Mouse (Mus musculus): ENCODE measurements at regions not wholly inside any gene's neighbourhood (a gene's known extent, or its start where the extent isn't known, plus 50 kb on each side); places are given as distances from the start of the nearest gene placed in this dataset.

DNA sequence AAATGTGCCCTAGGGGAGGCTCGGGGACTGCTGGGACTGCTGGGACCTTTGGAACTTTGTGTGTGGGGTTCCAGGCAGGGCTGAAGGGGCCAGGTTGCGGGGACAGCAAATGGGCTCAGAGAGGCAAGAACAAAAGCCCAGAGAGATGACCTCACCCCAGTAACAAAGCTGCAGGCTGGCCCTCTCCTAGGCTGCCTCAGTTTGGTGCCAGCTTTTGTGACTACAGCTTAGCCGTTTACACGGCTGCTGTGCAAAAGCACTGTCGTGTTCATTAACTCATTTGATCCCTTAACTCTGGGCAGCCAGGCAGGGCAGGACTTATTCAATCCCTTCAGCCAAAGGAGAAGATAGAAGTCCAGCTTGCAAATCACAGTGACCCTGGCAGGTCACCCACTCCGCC is 137.3 kb upstream of the Dynlrb2 start:
- no peak for DNase-seq (ENCODE audit: low spot score)
- no peak overlapping the region for H3K4me3 ChIP-seq
- H3K27ac ChIP-seq, result no peak overlapping the region
- WGBS, result 81% methylated on average over 6 of the region's 6 CpGs
- no peaks in the 10 kb centered on the region for H3K27me3 ChIP-seq (ENCODE audit: low read depth, poor library complexity, severe bottlenecking)
- peaks cover 24% of the 10 kb centered on the region for H3K4me1 ChIP-seq
- no peaks in the 10 kb centered on the region for H3K9me3 ChIP-seq (replicated peaks)
- no peaks in the 10 kb centered on the region for H3K36me3 ChIP-seq

DNA sequence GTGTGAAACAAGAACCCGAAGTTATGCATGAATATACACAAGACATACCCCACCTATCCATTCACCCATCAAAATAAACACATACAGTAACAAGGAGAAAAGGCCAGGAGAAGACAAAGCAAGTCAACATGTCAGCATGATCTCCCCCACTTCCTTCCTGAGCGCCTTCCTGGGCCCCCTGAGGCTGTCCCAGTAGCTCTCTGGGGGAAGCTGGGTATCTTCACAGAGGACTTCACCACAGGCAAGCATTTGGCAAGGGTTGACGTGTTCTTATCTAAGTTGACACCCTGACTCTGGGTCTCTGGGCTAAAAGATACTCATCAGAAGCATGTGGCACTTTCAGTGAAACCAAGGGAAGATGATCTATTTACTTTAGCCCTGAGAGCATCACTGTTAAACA is 138.1 kb upstream of the Dynlrb2 start:
- Histone ChIP-seq H3K4me3 (no peak overlapping the region), H3K4me1 (peaks cover 20% of the 10 kb centered on the region), H3K36me3 (no peaks in the 10 kb centered on the region), H3K27ac (no peak overlapping the region), H3K27me3 (ENCODE audit: low read depth, poor library complexity, severe bottlenecking) (no peaks in the 10 kb centered on the region), H3K9me3 (replicated peaks) (no peaks in the 10 kb centered on the region)
- WGBS, result 63% methylated on average over 3 of the region's 3 CpGs
- DNase-seq (ENCODE audit: low spot score), result no peak

DNA sequence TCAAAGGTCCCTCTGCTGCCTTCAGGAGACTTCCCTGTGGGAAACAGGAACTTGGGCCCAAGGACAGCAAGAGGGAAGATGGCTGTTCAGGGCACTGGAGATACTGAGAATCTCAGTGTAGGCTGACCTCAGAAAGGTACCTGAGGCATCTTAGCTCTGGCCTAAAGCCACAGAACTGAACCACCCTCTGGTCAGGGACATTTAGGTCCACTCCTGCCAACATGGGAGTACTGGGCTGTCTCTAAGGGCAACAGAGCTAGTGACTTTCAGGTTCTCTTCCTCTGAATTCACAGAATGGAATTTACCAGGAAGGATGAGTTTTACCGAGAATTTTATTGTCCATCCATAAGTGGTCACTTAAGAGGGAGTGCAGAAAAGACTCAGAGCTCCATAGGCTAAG is 140.0 kb upstream of the Dynlrb2 start:
- Histone ChIP-seq H3K27me3 (ENCODE audit: low read depth, poor library complexity, severe bottlenecking) (no peaks in the 10 kb centered on the region), H3K36me3 (no peaks in the 10 kb centered on the region), H3K4me1 (peaks cover 13% of the 10 kb centered on the region), H3K4me3 (no peak overlapping the region), H3K9me3 (replicated peaks) (no peaks in the 10 kb centered on the region), H3K27ac (no peak overlapping the region)
- 84% methylated on average over 1 of the region's 1 CpGs for WGBS
- no peak for DNase-seq (ENCODE audit: low spot score)

DNA sequence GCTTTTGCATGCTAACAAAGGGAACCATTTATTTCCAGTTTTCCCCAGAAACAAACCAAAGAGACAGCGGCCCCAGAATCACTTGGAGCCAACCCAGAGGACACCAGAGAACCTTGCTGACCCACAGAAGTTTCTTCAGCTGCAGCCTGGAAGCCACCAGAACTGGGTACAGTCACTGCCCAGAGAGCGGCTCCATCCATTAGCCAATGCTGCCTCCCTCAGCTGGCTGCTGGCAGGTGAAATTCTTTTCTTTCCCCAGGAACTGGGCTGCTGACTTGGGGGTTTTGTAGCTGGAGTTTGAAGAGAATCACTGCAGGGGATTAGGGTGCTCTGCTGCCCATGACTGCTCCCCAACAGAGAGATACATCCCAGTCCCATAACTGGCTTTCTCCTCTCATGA is 140.6 kb upstream of the Dynlrb2 start:
- H3K36me3 ChIP-seq, result no peaks in the 10 kb centered on the region
- H3K9me3 ChIP-seq (replicated peaks), result no peaks in the 10 kb centered on the region
- WGBS, result 82% methylated on average over 2 of the region's 2 CpGs
- no peak for DNase-seq (ENCODE audit: low spot score)
- H3K4me3 ChIP-seq, result no peak overlapping the region
- no peaks in the 10 kb centered on the region for H3K27me3 ChIP-seq (ENCODE audit: low read depth, poor library complexity, severe bottlenecking)
- no peak overlapping the region for H3K27ac ChIP-seq
- peaks cover 13% of the 10 kb centered on the region for H3K4me1 ChIP-seq

DNA sequence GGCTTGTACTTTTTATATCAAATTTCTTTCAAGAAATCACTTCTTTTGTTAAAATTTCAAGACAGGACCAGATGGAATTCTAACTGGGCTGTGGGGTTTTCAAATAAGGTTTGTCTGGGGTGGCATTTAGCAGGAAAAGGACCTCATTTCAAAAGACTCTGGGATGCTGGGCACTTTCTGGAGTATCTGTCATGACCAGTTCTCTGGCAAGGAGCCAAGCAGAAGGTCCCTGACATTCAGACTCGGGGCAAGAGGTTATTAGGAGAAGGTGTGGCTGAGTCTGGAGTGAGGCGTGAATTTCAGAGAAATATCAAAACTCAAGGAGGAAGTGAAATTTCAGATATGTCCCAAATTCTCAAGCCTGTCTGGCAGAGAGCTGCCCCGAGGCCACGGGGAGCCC is 142.4 kb upstream of the Dynlrb2 start:
- Histone ChIP-seq H3K27ac (no peak overlapping the region), H3K36me3 (no peaks in the 10 kb centered on the region), H3K4me3 (no peak overlapping the region), H3K9me3 (replicated peaks) (no peaks in the 10 kb centered on the region), H3K27me3 (ENCODE audit: low read depth, poor library complexity, severe bottlenecking) (no peaks in the 10 kb centered on the region), H3K4me1 (peaks cover 13% of the 10 kb centered on the region)
- 64% methylated on average over 4 of the region's 4 CpGs for WGBS
- no peak for DNase-seq (ENCODE audit: low spot score)

DNA sequence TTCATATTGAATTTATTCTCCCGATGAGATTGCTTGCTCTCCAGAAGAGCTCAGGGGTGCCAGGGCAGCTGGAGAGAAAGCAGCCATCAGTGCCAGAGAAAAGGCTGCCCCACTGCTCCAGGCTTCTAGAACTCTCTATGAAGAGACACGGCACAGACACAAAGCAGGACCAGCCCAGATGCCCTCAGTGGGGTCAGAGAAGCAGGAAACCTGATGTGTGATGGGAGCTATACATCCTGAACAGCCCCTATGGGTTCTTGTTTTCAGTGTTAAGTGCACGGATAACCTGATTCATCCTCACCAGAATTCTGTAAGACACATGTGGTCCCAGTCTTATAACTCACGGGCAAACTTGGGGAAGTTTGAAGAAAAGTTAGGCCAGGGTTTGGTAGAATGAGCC is 145.0 kb upstream of the Dynlrb2 start:
- Histone ChIP-seq H3K4me1 (peaks cover 13% of the 10 kb centered on the region), H3K27ac (no peak overlapping the region), H3K27me3 (ENCODE audit: low read depth, poor library complexity, severe bottlenecking) (no peaks in the 10 kb centered on the region), H3K9me3 (replicated peaks) (no peaks in the 10 kb centered on the region), H3K36me3 (no peaks in the 10 kb centered on the region), H3K4me3 (no peak overlapping the region)
- 87% methylated on average over 4 of the region's 4 CpGs for WGBS
- DNase-seq (ENCODE audit: low spot score), result no peak

DNA sequence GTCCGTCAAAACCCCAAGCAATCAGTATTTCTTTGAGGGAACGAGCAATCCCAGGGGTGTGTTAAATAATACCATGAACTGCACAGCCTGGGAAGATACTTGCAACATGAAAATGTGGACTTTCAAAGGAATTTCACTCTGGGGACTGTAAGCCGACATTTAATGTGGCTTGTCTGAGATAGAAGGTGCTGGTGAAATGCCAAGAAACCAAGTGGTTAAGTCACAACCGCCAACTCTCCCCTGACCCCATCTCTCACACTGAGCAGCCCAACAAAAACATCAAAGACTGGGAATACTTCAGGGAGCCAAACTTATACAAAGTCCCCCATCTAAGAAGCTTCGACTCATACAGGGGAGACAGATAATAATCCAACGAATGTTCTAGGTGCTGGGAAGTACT is 150.0 kb upstream of the Dynlrb2 start:
- Histone ChIP-seq H3K4me3 (no peak overlapping the region), H3K4me1 (no peaks in the 10 kb centered on the region), H3K36me3 (no peaks in the 10 kb centered on the region), H3K27me3 (ENCODE audit: low read depth, poor library complexity, severe bottlenecking) (no peaks in the 10 kb centered on the region), H3K9me3 (replicated peaks) (no peaks in the 10 kb centered on the region), H3K27ac (no peak overlapping the region)
- WGBS, result 86% methylated on average over 6 of the region's 6 CpGs
- no peak for DNase-seq (ENCODE audit: low spot score)

DNA sequence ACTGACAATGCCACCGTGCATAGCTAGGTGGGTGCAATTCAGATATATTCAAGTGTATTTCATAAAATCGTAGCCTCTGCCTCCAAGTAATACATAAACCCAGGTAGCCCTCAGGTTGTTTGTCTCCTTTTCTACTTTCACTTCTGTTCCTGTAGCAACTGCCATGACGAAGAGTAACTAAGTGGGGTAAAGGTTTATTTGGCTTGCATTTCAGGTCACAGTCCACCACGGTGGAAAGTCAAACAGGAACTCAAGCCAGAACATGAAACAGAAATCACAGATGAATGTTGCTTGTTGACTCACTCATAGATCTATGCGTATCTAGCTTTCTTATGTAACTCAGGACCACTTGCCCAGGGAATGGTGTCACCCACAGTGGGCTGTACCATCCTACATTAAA is 150.9 kb upstream of the Dynlrb2 start:
- H3K4me1 ChIP-seq, result no peaks in the 10 kb centered on the region
- no peak overlapping the region for H3K27ac ChIP-seq
- no peak overlapping the region for H3K4me3 ChIP-seq
- H3K27me3 ChIP-seq (ENCODE audit: low read depth, poor library complexity, severe bottlenecking), result no peaks in the 10 kb centered on the region
- 93% methylated on average over 5 of the region's 5 CpGs for WGBS
- H3K36me3 ChIP-seq, result no peaks in the 10 kb centered on the region
- H3K9me3 ChIP-seq (replicated peaks), result no peaks in the 10 kb centered on the region
- no peak for DNase-seq (ENCODE audit: low spot score)

DNA sequence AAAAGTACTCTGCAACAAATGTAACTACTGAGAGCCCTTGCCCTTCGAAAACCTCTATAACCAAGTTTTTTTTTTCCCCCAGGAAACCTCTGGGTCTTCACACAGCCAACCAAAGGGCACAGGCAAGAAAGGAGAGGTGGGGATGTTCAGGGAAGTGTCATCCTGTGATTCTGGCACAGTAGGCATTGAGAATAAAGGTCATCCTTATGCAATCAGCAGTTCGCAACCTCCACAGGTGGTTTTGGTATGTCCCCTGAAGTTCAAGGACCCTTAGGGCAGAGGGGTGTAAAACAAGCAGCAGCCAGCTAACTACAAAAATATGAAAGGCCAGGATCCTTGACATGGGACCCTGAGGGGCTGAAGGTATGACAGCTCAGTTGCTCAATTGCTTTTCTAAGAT is 152.1 kb upstream of the Dynlrb2 start:
- H3K9me3 ChIP-seq (replicated peaks), result no peaks in the 10 kb centered on the region
- H3K36me3 ChIP-seq, result no peaks in the 10 kb centered on the region
- H3K27me3 ChIP-seq (ENCODE audit: low read depth, poor library complexity, severe bottlenecking), result no peaks in the 10 kb centered on the region
- no peaks in the 10 kb centered on the region for H3K4me1 ChIP-seq
- no peak overlapping the region for H3K27ac ChIP-seq
- no peak for DNase-seq (ENCODE audit: low spot score)
- WGBS, result 93% methylated on average over 2 of the region's 2 CpGs
- H3K4me3 ChIP-seq, result no peak overlapping the region

DNA sequence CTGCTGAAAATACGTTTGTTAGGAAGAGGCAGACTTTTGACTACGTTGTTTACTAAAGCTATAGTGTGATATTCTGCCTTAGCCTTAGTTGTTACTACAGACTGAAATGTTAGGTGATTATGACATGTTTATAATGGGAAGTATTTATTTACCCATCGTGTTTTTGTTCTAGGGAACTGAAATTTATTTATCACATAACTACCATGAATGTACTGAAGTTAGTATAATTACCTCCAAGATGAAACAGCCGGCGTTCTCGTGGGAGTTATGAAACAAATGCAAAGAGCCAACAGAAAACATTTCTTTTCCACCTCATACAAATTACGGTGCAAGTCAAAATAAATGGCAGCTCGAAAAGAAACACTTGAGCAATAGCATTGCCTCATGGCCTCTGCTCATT is 155.8 kb upstream of the Dynlrb2 start:
- Histone ChIP-seq H3K9me3 (replicated peaks) (no peaks in the 10 kb centered on the region), H3K4me1 (no peaks in the 10 kb centered on the region), H3K4me3 (no peak overlapping the region), H3K36me3 (no peaks in the 10 kb centered on the region), H3K27me3 (ENCODE audit: low read depth, poor library complexity, severe bottlenecking) (no peaks in the 10 kb centered on the region), H3K27ac (no peak overlapping the region)
- no peak for DNase-seq (ENCODE audit: low spot score)
- 89% methylated on average over 8 of the region's 8 CpGs for WGBS

DNA sequence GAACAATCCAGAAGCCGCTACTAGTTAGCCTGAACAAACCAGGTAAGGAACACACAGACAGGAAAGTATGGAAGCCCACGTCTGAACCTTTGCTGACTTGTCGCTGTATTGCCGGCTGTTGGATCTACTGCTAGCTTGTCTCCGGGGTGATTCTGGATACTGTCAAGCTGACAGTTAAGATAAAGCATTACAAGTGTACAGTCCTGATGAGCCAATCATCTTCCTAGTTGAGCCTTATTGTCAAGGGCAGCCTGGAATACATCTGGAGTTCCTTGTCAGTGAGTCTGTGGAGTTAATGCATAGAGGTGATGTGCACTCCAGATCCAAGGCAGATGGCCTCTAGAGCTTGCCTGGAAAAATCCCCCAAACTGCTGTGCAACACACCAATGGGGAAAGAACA is 157.8 kb upstream of the Dynlrb2 start:
- no peaks in the 10 kb centered on the region for H3K27me3 ChIP-seq (ENCODE audit: low read depth, poor library complexity, severe bottlenecking)
- H3K4me3 ChIP-seq, result no peak overlapping the region
- H3K9me3 ChIP-seq (replicated peaks), result no peaks in the 10 kb centered on the region
- DNase-seq (ENCODE audit: low spot score), result no peak
- H3K4me1 ChIP-seq, result peaks cover 3% of the 10 kb centered on the region; the same call in 1 of the 2 replicates
- 71% methylated on average over 5 of the region's 5 CpGs for WGBS
- no peak overlapping the region for H3K27ac ChIP-seq
- H3K36me3 ChIP-seq, result no peaks in the 10 kb centered on the region

DNA sequence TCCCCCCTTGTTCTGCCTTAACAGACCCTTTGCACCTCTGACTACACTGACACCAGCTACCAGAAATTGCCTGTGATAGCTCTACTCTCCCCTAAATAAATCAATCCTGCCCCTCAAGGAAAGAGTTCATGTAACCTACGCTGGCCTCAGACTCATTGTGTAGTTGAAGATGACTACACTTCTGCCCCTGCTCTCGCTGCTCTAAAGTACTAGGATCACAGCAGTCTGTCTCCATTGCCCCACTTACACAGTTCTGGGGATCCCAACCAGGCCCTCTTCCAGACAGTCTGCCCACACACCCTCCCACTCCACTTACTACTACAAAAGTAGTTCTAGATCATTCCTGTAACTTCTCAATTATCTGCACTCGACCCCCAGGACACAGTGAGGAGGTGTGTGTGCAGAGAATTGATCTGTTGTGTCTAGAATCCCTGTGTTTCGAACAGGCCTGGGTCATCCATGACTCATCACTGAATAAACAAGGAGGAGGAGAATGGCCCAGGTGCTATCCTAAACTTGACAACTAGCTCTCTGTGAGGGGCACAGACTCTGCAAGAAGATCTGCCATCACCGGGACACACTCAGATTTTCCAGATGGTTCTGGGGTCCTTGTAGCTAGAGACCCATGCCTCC is 160.1 kb upstream of the Dynlrb2 start:
- WGBS, result 88% methylated on average over 5 of the region's 5 CpGs
- no peak for DNase-seq (ENCODE audit: low spot score)
- Histone ChIP-seq H3K4me3 (no peak overlapping the region), H3K27ac (no peak overlapping the region), H3K27me3 (ENCODE audit: low read depth, poor library complexity, severe bottlenecking) (no peaks in the 10 kb centered on the region), H3K4me1 (peaks cover 3% of the 10 kb centered on the region; the same call in 1 of the 2 replicates), H3K36me3 (no peaks in the 10 kb centered on the region), H3K9me3 (replicated peaks) (no peaks in the 10 kb centered on the region)

DNA sequence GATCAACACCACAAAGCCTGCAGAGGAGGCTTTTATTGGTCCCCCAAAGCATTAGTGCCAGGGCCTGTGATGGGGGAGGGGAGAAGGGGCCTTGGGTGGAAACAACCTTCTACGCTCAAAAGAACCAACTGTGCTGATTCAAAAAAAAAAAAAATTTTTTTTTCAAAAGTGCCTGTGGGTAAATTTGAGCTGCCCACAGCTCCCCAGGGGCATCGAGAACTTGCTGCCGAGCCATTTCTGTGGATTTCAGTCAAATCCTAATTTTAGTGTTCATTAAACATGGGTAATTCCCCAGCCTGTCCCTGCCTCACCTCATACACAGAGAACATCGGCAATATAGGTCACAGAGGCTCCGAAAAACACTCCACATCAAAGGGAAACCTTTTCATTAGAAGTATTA is 161.2 kb upstream of the Dynlrb2 start:
- no peaks in the 10 kb centered on the region for H3K36me3 ChIP-seq
- peaks cover 3% of the 10 kb centered on the region; the same call in 1 of the 2 replicates for H3K4me1 ChIP-seq
- 77% methylated on average over 5 of the region's 5 CpGs for WGBS
- no peak overlapping the region for H3K27ac ChIP-seq
- no peaks in the 10 kb centered on the region for H3K9me3 ChIP-seq (replicated peaks)
- H3K4me3 ChIP-seq, result no peak overlapping the region
- no peaks in the 10 kb centered on the region for H3K27me3 ChIP-seq (ENCODE audit: low read depth, poor library complexity, severe bottlenecking)
- no peak for DNase-seq (ENCODE audit: low spot score)

DNA sequence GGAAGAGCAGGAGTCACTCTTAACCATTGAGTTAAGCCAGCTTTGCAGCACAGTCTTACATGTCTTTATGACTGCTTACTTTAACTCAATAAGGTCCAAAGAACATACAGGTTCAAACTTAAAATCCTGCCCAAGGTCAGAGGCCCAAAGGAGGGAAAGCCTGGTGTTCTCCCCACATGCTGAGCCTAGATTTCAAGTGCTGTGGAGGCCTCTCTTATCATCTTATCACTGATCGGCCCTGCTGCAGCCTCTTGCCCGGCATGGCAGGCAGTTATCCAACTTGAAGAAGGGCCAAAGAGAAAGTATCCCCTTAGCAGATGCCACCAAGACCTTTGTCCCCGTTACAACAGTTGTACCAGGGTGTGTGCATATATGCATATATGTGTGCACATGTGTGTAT is 170.0 kb upstream of the Dynlrb2 start:
- Histone ChIP-seq H3K27ac (no peak overlapping the region), H3K27me3 (ENCODE audit: low read depth, poor library complexity, severe bottlenecking) (no peaks in the 10 kb centered on the region), H3K36me3 (no peaks in the 10 kb centered on the region), H3K4me3 (no peak overlapping the region), H3K9me3 (replicated peaks) (no peaks in the 10 kb centered on the region), H3K4me1 (no peaks in the 10 kb centered on the region)
- DNase-seq (ENCODE audit: low spot score), result no peak
- WGBS, result 87% methylated on average over 3 of the region's 3 CpGs
